Mouse (Mus musculus) CD4-positive, CD25-positive, alpha-beta regulatory T cell, adult 2 months (primary cell): ENCODE measurements around the gene Dock8.

Experiments
- DNase-seq: peaks from one replicate; pipeline ENCODE4 v3.0.0-alpha.2; 2012; ENCODE audit warnings: low read depth, low spot score

Gene Dock8

DNA sequence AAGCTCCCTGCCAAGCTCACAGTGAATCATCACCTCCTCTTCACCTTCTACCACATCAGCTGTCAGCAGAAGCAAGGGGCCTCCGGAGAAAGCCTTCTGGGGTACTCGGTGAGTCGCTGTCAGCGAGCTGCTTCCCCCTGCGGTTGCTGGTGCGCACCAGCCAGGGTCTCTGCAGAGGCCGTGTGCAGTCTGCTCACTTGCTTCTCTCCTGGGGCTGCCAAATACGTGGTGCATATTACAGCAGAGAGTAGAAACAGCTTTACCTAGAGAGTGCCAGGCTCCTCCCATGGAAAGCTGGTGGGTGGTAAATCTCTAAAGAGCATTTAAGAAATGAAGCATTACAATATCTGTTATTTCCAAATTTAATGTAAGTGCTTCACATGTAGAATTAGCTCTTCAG is 123.1 kb downstream of the Dock8 start:
- DNase-seq, result no peak

DNA sequence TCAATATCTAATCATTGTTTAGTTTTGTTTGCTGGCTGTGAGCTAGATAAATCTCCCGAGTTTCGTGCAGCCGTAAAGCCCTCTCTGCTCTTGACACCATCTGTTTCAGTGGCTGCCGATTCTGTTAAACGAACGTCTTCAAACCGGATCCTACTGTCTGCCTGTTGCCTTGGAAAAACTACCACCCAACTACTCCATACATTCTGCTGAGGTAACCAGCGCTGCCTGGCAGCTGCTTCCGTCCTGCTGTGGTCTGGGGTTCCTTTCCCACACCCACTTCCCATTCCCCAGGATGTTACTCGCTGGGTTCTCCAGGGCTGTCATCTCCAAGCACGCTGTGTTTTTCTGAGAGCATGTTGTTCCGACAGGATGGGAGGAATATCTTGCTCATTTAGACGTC is 123.7 kb downstream of the Dock8 start:
- no peak for DNase-seq

DNA sequence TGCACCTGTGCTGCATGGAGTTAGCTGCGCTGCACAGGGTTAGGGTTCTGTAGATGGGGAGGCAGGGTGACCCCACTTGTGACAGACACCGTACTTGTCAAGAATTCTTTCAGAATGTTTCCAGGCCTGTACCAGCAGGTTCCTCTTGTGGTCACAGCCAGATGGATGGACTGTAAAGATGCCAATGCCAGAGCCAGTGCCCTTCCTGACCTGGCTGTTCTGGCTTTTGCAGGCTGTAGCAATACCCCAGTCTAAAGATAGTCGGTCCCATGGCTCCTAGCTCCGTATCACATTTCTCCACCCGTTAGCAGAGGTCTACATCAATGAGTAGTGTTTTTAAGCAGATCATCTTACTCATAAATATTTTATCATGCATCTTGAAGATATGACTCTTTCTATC is 124.1 kb downstream of the Dock8 start:
- no peak for DNase-seq

DNA sequence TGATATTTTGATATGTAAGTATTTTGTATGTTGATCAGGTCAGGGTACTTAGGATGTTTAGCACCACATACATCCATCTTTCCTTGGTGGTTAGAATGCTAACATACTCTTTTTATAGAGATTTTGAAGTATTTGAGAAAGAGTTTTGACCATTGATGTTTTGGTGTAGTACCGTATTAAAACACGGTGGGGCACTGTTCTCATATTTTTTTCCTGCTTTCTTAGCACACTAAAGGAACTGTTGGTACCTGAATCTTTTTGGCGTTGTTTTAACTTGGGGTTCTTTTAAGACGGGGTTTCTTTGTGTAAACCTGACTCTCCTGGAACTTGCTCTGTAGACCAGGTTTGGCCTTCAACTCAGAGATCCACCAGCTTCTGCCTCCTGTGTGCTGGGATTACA is 133.0 kb downstream of the Dock8 start:
- peak; percentile 38 for DNase-seq

DNA sequence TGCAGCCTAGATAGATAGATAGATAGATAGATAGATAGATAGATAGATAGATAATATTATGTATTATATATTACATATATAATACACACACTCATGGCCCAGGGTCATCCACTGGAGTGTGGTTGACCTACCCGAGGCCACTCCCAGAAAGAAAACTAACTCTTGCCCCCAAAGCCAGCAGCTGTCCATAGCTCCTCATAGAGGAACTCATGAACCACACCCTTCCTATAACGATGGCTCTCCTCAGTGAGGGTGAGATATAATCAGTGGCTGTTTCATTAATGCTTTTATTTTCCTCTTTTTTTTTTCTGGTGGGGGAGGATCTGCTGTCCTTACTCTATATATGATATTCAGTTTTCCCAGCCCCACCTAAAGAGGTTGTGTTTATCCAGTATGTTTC is 134.6 kb downstream of the Dock8 start:
- no peak for DNase-seq

DNA sequence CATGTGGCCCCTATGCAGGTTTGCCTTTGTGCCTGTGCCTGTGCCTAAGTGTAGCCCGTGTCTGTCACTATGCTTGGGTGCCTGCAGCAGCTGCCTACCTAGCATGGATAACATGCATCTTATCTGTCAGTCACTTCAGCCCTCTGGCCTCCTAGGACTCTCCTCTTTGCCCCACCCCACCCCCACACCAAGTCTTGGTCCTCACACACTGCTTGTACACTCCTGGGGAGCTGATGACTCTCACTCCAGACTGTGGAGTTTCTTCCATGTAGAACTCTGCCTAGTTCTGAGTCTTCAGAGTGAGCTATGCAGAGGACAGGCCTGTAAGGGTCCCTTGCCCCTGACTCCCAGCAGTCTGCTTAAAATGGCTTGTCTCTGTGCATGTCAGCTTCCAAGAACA is 136.8 kb downstream of the Dock8 start:
- DNase-seq, result no peak

DNA sequence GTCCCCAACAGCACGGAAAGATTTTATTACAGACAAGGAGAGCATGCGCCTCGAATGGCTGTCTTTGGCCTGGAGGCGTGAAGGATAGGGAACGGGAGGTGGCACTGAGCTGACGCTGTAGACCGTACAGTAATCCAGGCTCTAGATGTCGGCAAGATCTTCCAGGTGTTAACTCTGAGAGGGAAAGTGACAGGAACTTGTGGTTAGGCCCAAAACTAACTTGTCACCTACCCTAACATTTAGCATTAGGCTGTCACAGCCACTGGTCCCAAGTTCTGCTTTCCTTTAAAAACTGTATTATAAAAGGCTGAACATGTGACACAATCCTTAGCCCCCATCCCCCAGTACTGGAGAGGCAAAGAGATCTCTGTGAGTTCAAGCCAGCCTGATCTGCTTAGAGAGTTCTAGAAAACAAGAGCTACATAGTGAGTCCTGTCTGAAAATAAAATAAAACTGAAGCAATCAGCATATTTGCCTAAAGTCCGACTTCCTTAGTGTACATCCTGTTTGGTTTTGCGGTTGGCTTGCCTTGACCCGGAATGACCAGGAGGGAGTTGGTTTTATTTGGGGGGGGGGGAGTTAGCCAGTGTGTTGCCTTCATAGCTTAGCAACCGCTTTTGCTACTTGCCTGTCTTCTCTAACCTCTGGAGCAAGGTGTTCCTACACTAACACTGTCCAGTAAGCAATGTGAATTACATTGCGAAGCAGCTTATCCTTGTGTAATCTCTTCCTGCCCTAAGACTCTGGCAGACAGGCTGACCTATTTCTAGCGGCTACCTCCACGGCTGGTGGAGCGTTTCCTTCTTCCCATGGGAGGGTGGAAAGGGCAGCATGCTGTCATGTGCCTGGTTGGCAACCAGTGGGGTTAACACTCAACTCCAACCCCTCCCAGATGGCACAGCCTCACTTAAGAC is 138.8 kb downstream of the Dock8 start:
- no peak for DNase-seq

DNA sequence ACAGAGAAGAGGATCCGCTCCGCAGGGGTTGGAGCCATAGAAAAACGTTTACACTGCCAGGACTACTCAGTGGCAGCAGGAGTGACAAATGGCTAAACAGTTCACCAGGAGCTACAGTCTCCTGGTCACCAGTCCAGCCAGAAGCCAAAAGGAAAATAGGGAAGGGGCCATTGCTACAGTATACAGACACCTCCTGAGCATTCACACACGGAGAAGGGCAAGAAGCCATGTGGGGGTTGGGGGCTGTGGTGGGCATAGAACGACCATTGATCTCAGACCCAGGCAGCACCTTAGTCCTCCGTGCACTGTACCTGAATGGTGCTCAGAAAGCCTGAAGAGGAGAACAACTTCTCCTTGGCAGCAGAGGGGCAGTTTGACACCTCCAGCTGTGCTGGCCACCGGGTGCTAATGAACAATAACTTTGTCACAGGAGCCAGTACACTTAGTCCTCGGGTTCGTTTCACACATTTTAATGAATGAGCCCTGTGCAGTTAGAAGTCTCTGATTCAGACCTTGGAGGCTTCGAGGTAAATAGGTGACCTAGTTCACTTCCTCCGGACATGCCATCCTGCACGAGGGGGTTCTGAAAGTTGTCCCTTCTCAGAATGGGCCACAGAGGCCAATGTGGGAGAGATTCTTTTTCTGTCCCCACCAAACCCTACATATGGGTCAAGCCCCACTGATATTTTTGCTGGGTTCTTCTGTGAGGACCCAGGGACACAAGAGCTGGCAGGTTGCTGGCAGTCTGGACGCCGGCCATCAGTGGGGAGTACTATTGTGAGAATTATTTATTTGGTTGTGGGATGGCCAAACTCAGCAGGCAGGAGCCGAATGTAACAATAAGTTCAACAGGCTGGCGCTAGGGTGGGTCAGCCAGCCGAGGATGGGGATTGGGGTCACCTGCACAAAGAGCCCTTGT is 145.0 kb downstream of the Dock8 start:
- DNase-seq, result no peak

DNA sequence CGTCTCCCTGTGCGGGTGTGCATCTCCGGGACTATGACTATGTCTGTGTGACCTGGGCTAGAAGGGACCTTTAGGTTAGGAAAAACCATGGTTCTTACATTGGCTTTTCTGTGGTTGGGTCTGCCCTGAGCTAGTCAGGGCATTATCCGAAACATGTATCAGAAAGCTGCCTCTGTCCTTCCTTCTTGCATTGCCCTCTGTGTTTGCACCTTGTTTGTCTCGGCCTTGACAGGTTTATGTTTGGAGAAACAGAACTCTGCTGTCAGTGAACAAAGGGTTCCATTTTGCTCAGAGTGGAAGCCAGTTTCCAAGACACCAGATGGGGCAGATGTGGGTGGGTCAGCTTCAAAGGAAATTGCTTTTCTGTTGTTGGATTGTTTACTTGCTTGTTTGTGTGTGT is 145.8 kb downstream of the Dock8 start:
- DNase-seq, result no peak

DNA sequence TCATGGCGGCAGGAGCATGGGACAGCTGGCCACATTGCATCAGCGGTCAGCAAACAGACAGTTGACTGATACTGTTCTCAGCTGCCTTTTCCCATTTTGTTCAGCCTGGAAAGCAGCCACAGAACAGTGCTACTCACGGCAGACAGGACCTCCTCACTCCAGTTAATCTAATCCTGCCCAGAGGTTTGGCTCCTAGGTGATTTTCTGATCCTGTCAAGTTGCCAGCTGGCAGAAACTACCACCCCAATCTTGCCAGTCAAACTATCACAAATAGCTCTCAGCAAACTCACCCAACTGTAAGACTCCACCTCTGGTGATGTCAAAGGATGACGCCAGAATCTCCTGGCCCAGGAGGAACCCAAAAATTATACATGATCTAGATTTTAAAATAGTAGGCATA is 146.8 kb downstream of the Dock8 start:
- no peak for DNase-seq

DNA sequence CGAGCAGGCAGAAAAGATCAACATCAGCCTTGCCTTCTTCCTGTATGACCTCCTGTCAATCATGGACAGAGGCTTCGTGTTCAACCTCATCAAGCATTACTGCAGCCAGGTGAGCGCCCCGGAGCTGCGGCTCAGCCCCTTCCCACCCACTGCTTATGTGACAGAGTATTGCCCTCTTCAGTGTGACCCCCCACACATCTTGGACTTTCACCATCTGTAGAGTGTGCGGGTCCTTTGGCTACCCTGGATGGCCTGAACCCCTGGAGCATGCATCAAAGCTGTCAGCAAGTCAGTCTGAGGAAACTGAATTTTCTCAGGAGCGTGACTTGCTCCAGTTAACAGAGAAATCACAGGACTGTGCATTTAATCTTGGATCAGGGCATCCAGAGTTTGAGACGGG is 150.5 kb downstream of the Dock8 start:
- no peak for DNase-seq

DNA sequence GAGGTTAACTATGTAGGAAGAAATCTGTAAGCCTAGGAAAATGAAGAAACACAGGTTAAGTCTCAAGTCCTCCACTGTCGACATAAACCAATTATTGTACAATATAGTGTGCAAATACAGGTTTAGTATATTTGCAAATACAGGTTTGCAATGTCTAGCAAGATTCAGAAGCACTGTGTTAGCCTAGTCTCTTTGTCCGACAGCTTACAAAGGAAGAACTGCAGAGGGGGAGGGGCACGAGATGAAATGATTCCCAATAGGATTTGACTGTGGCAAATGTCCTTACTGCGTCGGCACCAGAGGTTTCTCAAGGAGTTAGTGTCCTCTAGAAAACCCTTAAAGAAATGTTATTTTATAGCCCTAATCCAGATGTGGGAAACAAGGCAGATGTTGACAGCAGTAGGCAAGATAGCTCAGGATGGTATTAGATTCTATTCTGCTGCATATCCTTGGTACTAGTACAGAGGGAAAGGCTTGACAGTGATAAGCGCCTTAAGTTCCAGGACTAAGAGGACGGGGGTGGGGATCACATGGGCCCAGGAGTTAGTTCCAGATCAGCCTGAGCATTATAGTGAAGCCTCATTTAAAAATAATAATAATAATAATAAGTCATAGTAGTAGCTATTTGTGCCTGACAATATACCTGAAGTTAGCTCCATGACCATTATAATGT is 155.3 kb downstream of the Dock8 start:
- DNase-seq, result no peak

DNA sequence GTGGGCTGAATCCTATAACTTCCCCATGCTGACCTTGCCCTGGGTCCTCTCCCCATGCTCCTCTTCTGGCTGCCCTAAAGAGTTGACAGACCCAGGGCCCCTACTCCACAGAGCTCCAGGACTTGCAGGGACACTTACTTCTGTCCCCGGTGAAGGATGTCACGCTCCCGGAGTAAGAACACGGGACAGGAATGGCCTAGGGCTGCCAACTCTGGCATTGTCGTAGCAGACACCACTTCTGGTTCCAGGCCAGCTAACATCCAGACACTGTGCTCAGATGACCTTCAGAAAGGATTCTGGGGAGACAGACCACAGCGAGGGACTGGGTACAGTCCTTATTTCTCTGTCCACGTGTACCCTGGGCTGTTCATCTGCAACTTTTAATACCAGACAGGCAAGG is 155.9 kb downstream of the Dock8 start:
- DNase-seq, result no peak

DNA sequence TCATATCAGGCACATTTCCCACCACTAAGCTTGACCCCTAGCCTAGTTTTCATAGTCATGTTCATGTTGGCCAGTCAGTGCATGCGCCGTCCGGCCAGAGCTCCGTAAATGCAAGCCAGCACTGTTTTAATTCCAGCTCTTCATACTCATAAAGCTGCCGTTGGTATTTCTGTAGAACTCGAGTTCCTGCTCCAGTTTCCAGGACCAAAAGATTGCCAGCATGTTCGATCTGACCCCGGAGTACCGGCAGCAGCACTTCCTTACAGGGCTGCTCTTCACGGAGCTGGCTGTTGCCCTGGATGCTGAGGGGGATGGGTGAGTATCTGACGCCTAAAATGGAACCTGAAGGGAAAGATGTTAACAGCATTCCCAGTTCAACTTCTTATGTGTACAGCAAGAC is 156.4 kb downstream of the Dock8 start:
- DNase-seq, result no peak

DNA sequence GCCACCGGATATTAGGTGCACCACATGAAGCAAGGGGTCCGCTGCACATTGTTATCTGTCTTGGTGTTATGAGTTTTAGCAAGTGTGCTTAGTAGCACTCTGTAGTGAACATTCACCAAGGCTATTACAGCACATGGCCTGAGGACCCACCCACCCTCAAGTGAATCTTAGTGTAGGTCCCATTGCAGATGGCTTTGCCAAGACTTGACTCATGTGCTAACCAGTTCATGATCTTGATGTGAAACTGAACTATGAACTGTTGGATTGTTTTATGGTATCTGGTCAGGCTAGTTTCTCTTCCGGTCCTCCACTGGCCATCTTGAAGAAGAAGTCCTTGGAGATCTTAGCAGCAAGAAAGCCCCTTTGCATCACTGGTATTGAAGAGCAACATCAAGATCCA is 162.9 kb downstream of the Dock8 start:
- DNase-seq, result no peak

DNA sequence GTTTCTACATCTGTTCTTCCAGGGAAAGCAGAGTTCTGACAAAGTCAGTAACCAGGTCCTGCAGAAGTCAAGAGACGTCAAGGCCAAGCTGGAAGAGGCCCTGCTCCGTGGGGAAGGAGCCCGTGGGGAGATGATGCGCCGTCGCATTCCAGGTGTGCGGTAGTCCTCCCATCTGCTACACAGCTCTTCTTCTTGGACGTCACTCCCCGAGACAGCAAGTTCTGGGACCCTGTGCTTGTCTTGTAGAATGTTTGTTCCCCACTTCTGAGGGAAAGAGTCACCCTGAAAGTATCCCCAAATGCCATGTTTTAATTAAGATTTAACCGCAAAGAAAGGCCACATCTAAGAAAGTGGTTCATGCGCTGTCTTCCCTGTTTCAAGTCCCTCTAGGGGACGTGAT is 164.1 kb downstream of the Dock8 start:
- DNase-seq, result no peak

DNA sequence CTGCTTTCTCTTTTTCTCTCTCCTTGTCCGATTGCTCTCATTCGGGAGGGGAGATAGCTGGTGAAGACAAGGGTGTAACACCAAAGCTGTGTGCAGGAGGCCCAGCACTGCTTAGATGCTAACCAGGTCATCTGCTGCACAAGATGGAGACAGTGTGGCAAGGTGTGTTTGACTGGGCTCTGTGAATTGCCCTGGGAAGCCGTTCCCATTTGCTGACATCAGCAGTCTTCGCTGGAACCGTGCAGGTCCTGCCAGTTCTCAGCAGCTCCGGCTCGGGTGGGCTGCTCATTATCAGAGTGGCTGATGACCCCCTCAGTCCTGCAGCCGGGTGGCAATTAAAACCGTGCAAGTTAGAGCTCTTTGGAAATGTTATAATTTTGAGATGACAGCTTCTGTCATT is 167.1 kb downstream of the Dock8 start:
- no peak for DNase-seq

DNA sequence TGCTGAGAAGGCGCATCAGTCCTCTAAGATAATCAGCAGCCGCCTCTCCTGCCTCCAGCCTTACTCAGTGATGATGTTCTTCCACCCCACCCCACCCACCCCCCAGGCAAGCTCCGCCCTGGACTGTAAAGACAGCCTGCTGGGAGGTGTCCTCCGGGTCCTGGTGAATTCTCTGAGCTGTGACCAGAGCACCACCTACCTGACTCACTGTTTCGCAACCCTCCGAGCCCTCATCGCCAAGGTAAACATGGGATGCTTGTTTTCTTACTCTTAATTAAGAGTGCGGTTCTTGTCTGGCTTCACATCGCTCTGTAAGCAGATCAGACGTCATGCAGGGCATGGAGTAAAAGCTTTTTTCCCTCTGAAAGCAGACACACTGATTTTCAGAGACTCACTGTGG is 172.1 kb downstream of the Dock8 start:
- DNase-seq, result no peak

DNA sequence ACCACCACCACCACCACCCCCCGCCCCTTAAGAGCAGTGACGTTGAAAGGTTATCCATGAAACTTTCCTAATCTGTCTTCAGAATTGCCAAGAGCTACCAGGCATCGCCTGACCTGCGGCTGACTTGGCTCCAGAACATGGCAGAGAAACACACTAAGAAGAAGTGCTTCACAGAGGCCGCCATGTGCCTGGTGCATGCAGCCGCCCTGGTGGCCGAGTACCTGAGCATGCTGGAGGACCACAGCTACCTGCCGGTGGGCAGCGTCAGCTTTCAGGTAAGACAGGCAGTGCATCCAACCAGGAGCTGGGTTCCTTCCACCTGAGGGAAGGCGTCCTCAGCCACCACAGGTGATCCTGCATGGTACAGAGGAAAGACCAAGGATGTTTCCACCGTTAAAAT is 177.4 kb downstream of the Dock8 start:
- DNase-seq, result no peak

DNA sequence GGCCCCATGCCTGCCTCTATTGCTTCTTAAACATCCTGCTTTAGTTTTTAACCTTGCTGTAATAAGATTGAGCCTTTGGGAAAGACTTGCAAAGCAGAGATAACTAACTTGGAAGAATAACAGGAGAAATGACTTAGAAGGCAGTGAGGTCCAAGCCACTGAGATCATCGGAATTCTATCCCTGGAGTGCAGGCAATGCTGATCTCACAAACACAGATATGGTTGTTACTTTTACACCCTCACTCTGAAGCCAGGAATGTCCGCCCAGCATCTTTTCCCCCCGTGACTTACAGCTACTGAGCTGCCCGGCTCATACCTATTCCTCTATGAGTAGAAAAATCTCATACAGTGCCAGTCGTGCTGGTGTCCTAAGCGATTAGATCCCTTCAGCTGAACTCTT is 180.7 kb downstream of the Dock8 start:
- no peak for DNase-seq

DNA sequence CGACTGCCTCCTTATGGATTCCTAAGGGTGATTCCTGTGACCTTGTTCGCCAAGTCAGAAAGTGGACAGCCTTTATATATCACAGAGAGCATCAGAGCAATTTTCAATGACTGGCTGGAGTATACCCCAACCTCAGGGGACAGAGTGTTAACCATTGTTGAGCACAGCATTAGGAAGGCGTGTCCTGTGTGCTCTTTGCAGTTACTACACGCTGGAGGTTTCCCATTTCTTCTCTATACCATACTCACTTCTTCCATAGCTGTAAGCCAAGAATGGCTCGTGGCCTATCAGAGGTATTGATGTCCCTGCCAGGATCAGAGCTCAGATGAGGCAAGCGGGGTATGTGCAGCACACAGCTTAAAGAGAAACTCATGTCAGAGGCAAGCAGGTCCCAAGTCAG is 181.2 kb downstream of the Dock8 start:
- no peak for DNase-seq

DNA sequence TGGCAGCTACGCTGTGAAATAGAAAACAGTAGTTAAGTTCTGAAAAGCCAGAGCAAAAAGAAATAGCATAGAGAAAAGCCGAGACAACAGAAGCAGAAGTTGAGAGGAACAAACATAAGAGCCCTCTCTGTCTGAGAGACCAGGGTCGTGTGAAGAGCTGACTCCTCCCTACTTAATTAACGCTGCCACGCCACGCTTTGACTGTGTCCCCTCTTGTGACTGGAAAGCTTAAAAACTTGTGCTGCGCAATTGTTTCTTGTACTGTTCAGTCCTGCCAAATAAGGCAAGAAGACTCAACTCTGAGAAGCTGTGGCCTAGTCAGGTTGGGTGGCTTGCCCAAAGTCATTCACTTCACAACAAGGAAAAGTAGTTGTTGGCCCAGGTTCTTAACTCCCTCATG is 184.7 kb downstream of the Dock8 start:
- no peak for DNase-seq
